Mouse (Mus musculus): ENCODE measurements around the gene Dhx37.

Dhx37 gene

GRCm38 (mm10) chr5:125433793-125434337 lies at the start of gene Dhx37:
TSS of gene Dhx37 (minus strand) at chr5:125434121.
- DNase-seq (ENCODE audit: low read depth, low spot score): peak; percentile 89

GRCm38 (mm10) chr5:125482474-125482873 lies 48.6 kb upstream of the Dhx37 start:
- DNase-seq (ENCODE audit: low read depth, low spot score): no peak

GRCm38 (mm10) chr5:125480434-125481231 lies 46.7 kb upstream of the Dhx37 start:
- no peak for DNase-seq (ENCODE audit: low read depth, low spot score)

- no peak for DNase-seq (ENCODE audit: low read depth, low spot score)
Measured at GRCm38 (mm10) chr5:125479376-125479775, 45.5 kb upstream of the Dhx37 start.

GRCm38 (mm10) chr5:125478037-125478436 lies 44.1 kb upstream of the Dhx37 start:
- DNase-seq (ENCODE audit: low read depth, low spot score): no peak

- DNase-seq (ENCODE audit: low read depth, low spot score): no peak
Measured at GRCm38 (mm10) chr5:125477533-125477932, 43.6 kb upstream of the Dhx37 start.

GRCm38 (mm10) chr5:125476799-125477198 lies 42.9 kb upstream of the Dhx37 start:
- DNase-seq (ENCODE audit: low read depth, low spot score): no peak

GRCm38 (mm10) chr5:125476286-125476625 lies 42.3 kb upstream of the Dhx37 start:
- no peak for DNase-seq (ENCODE audit: low read depth, low spot score)

GRCm38 (mm10) chr5:125475601-125476285 lies 41.8 kb upstream of the Dhx37 start, which contains the start of gene Aacs:
TSS of gene Aacs (plus strand) at chr5:125475814.
- DNase-seq (ENCODE audit: low read depth, low spot score): peak; percentile 87

- no peak for DNase-seq (ENCODE audit: low read depth, low spot score)
Measured at GRCm38 (mm10) chr5:125475030-125475429, 41.1 kb upstream of the Dhx37 start.

- no peak for DNase-seq (ENCODE audit: low read depth, low spot score)
Measured at GRCm38 (mm10) chr5:125472796-125473475, 39.0 kb upstream of the Dhx37 start.

GRCm38 (mm10) chr5:125470713-125471112 lies 36.8 kb upstream of the Dhx37 start:
- DNase-seq (ENCODE audit: low read depth, low spot score): no peak

- no peak for DNase-seq (ENCODE audit: low read depth, low spot score)
Measured at GRCm38 (mm10) chr5:125467261-125467660, 33.3 kb upstream of the Dhx37 start.

- DNase-seq (ENCODE audit: low read depth, low spot score): no peak
Measured at GRCm38 (mm10) chr5:125466483-125466882, 32.6 kb upstream of the Dhx37 start.

- peak; percentile 95 for DNase-seq (ENCODE audit: low read depth, low spot score)
Measured at GRCm38 (mm10) chr5:125465701-125466106, 31.8 kb upstream of the Dhx37 start.

GRCm38 (mm10) chr5:125465192-125465591 lies 31.3 kb upstream of the Dhx37 start:
- DNase-seq (ENCODE audit: low read depth, low spot score): no peak

- DNase-seq (ENCODE audit: low read depth, low spot score): no peak
Measured at GRCm38 (mm10) chr5:125461868-125462445, 28.0 kb upstream of the Dhx37 start.

GRCm38 (mm10) chr5:125460574-125460973 lies 26.7 kb upstream of the Dhx37 start:
- no peak for DNase-seq (ENCODE audit: low read depth, low spot score)

- no peak for DNase-seq (ENCODE audit: low read depth, low spot score)
Measured at GRCm38 (mm10) chr5:125457538-125457937, 23.6 kb upstream of the Dhx37 start.

GRCm38 (mm10) chr5:125456100-125456499 lies 22.2 kb upstream of the Dhx37 start:
- DNase-seq (ENCODE audit: low read depth, low spot score): no peak

- no peak for DNase-seq (ENCODE audit: low read depth, low spot score)
Measured at GRCm38 (mm10) chr5:125452573-125452972, 18.7 kb upstream of the Dhx37 start.

- DNase-seq (ENCODE audit: low read depth, low spot score): no peak
Measured at GRCm38 (mm10) chr5:125449306-125449705, 15.4 kb upstream of the Dhx37 start.
